Mouse (Mus musculus) kidney, adult 2 months (tissue): ENCODE measurements around the gene Bcas1. TPM values are rescaled to one million over a fixed set of nuclear protein-coding genes. Genes with fewer than 3 reads are reported as not detected.

Experiments used
- DNase-seq: peaks from one replicate; pipeline ENCODE4 v3.0.0; 2021
- H3K27ac ChIP-seq: fragments of 200-500 bp; 2 replicates; pipeline ENCODE4 v1.5.1; 2012; ENCODE audit warnings: low read depth, low read length, control low read depth, inconsistent platforms; ENCODE audit not compliant: insufficient read depth
- H3K27me3 ChIP-seq: fragments of 200-500 bp; replicated peaks from 2 replicates; pipeline ENCODE4 v1.6.1; 2012; ENCODE audit warnings: mild to moderate bottlenecking, moderate library complexity, low read length, inconsistent platforms; ENCODE audit not compliant: control insufficient read depth, insufficient read depth
- H3K36me3 ChIP-seq: fragments of 200-500 bp; 2 replicates; pipeline ENCODE4 v1.6.1; 2012; ENCODE audit warnings: mild to moderate bottlenecking, moderate library complexity, low read length, inconsistent platforms; ENCODE audit not compliant: control insufficient read depth, insufficient read depth
- H3K4me1 ChIP-seq: fragments of 200-500 bp; 2 replicates; pipeline ENCODE4 v1.6.1; 2011; ENCODE audit warnings: low read length; ENCODE audit not compliant: control insufficient read depth, insufficient read depth
- H3K4me3 ChIP-seq: fragments of 200-500 bp; 2 replicates; pipeline ENCODE4 v1.5.1; 2011; ENCODE audit warnings: mild to moderate bottlenecking, low read depth, low read length, control low read depth; ENCODE audit not compliant: insufficient read depth
- CTCF ChIP-seq: fragments of 200-500 bp; conservative IDR thresholded peaks from 2 replicates; pipeline ENCODE4 v1.5.1; 2011; ENCODE audit warnings: low read depth, mild to moderate bottlenecking, control low read depth, low read length, moderate library complexity, mixed read lengths; ENCODE audit not compliant: insufficient read depth, insufficient read length
- POLR2A ChIP-seq: fragments of 200-500 bp; IDR thresholded peaks from one replicate; pipeline ENCODE4 v1.6.1; 2011; ENCODE audit warnings: low read depth, low read length, control low read depth
- WGBS: fragments of 180-500 bp; shearing (Covaris S2); methylation state at CpG from one replicate; pipeline ENCODE4 v1.1.7; 2018; 5-methylcytosine and 5-hydroxymethylcytosine counted together
- polyA plus RNA-seq: library from polyadenylated mRNA; depleted of rRNA; stranded (reverse); fragments of >200 nt; gene quantifications from 2 replicates; pipeline ENCODE4 v1.2.3, GENCODE M21; 2012

The Bcas1 gene
- polyA plus RNA-seq, 1 experiment: 0.45 TPM

GRCm38 (mm10) chr2:170445861-170446260 lies 18.2 kb upstream of the Bcas1 start:
- WGBS: 66% methylated on average over 5 of the region's 5 CpGs
- DNase-seq: no peak
- Histone ChIP-seq H3K27me3 (no peaks in the 10 kb centered on the region), H3K36me3 (no peaks in the 10 kb centered on the region), H3K4me3 (no peak overlapping the region), H3K27ac (no peak overlapping the region), H3K4me1 (no peaks in the 10 kb centered on the region)
- TF ChIP-seq CTCF (no peak), POLR2A (no peak)

GRCm38 (mm10) chr2:170442535-170442934 lies 14.9 kb upstream of the Bcas1 start:
- Histone ChIP-seq H3K4me1 (no peaks in the 10 kb centered on the region), H3K27me3 (no peaks in the 10 kb centered on the region), H3K36me3 (no peaks in the 10 kb centered on the region), H3K27ac (no peak overlapping the region), H3K4me3 (no peak overlapping the region)
- peak; percentile 46 for DNase-seq
- WGBS: 82% methylated on average over 3 of the region's 3 CpGs
- TF ChIP-seq CTCF (peak; percentile 28; the same call in 1 of the 2 replicates), POLR2A (no peak)

DNA sequence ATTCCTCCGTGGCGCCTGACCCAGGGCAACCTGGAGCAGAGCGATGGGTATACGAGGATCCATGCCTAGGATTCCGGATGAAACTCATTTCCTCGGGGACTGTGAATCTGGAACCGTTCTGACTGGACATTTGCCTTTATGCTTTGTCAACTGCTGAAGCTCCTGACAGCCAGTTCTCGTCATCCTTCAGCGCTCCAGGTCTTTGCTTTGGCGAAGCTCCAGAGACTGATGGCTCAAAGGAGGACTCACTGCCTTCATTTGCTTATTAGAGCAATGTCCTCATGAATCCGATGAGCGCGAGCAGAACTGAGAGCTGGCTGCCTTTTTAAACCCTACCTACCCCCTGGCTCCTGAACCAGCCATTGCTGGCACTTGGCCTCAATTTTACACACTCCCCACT lies 11.1 kb upstream of the Bcas1 start:
- H3K27me3 ChIP-seq: no peaks in the 10 kb centered on the region
- no peak for TF ChIP-seq POLR2A
- TF ChIP-seq CTCF: no peak
- H3K4me3 ChIP-seq: no peak overlapping the region
- WGBS: 18% methylated on average over 13 of the region's 13 CpGs
- no peaks in the 10 kb centered on the region for H3K4me1 ChIP-seq
- no peaks in the 10 kb centered on the region for H3K36me3 ChIP-seq
- peak; percentile 55 for DNase-seq
- H3K27ac ChIP-seq: no peak overlapping the region

- H3K4me1 ChIP-seq: no peaks in the 10 kb centered on the region
- no peak for DNase-seq
- no peaks in the 10 kb centered on the region for H3K27me3 ChIP-seq
- H3K27ac ChIP-seq: no peak overlapping the region
- WGBS: 71% methylated on average over 4 of the region's 4 CpGs
- no peak for TF ChIP-seq POLR2A
- TF ChIP-seq CTCF: no peak
- H3K36me3 ChIP-seq: no peaks in the 10 kb centered on the region
- no peak overlapping the region for H3K4me3 ChIP-seq
Measured at GRCm38 (mm10) chr2:170436204-170436603, 8.6 kb upstream of the Bcas1 start.

DNA sequence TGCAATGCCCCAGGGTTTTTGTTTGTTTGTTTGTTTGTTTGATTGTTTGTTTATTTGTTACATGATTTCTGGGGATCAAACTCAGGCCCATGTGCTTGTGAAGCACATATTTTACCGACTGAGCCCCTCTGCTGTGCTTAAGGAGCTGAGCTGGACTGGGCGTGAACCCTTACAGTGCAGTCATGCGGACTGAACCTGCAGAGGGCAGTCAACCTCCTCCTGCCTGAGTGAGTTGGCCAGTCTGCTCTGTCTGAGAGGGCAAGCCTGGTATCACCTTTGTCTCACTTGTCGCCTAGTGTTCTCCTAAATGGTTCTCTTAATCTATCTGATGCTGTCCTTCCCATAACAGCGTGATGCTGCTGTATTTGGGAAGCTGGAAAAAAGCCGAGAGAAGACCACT lies 4.5 kb upstream of the Bcas1 start:
- no peaks in the 10 kb centered on the region for H3K27me3 ChIP-seq
- no peak overlapping the region for H3K4me3 ChIP-seq
- peak; percentile 6 for DNase-seq
- H3K4me1 ChIP-seq: no peaks in the 10 kb centered on the region
- TF ChIP-seq CTCF (no peak; the same call in 1 of the 2 replicates), POLR2A (no peak)
- no peak overlapping the region for H3K27ac ChIP-seq
- no peaks in the 10 kb centered on the region for H3K36me3 ChIP-seq
- 39% methylated on average over 6 of the region's 6 CpGs for WGBS

GRCm38 (mm10) chr2:170428966-170429365 lies 1.3 kb upstream of the Bcas1 start:
- Histone ChIP-seq H3K36me3 (no peaks in the 10 kb centered on the region), H3K4me1 (no peaks in the 10 kb centered on the region), H3K4me3 (no peak overlapping the region), H3K27me3 (no peaks in the 10 kb centered on the region), H3K27ac (no peak overlapping the region)
- no peak for DNase-seq
- WGBS: 55% methylated on average over 8 of the region's 8 CpGs
- no peak for TF ChIP-seq CTCF
- TF ChIP-seq POLR2A: no peak

DNA sequence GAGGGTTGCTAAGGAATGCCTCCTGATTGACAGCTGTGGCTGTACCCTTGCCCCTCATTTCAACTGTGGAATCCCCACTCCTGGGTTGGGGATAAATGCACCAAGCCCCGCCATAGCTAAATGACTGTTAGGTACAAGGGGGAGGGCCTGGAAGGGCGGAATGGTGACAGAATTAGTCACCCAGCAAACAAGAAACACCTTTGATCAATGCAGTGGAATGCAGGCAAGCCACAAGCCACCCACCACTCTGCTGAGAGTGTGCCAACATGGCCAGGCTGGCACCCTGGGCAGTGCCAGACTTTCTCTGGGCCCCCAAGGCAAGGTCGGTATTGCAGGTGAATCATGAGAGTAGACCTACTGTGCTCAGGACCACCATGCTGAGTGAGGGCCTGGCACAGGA lies 3.5 kb downstream of the Bcas1 start:
- no peaks in the 10 kb centered on the region for H3K27me3 ChIP-seq
- H3K4me3 ChIP-seq: no peak overlapping the region
- H3K4me1 ChIP-seq: no peaks in the 10 kb centered on the region
- H3K27ac ChIP-seq: no peak overlapping the region
- H3K36me3 ChIP-seq: no peaks in the 10 kb centered on the region
- 42% methylated on average over 3 of the region's 3 CpGs for WGBS
- TF ChIP-seq CTCF (no peak), POLR2A (no peak)
- no peak for DNase-seq

DNA sequence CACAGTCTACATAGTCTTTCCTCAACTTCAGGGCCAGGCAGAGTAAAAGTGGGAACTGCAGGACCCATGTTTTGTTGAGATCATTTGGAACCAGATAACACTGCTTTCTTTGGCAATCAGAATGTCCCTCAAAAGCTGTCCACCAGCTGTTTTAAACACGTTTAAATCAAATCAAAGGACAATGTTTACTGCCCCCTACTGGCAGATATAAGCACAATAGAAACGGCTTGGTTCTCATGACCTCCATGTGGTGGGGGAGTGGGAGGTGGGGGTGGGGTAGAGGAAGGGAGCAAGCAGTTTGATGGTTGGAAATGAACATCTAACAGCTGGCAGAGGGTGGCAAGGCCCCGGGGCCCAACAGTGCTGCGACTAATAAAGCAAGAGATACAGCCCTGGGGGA lies 5.7 kb downstream of the Bcas1 start:
- DNase-seq: no peak
- 38% methylated on average over 4 of the region's 4 CpGs for WGBS
- Histone ChIP-seq H3K27me3 (no peaks in the 10 kb centered on the region), H3K4me3 (no peak overlapping the region), H3K4me1 (no peaks in the 10 kb centered on the region), H3K36me3 (no peaks in the 10 kb centered on the region), H3K27ac (no peak overlapping the region)
- TF ChIP-seq CTCF: no peak
- TF ChIP-seq POLR2A: no peak
